Mouse (Mus musculus) intestine, postnatal 0 days (tissue): ENCODE measurements around the gene Mgme1. TPM values are rescaled to one million over a fixed set of nuclear protein-coding genes. Genes with fewer than 3 reads are reported as not detected.
A peak's percentile ranks its signal among the peaks of the same experiment; 100 is the strongest.

Experiments
- ATAC-seq: fragments of 200-750 bp; cut with Nextera tagmentation; 2 replicates; pipeline ENCODE4 v1.8.0; 2017; ENCODE audit warnings: mild to moderate bottlenecking, moderate TSS enrichment, moderate library complexity
- H3K27ac ChIP-seq: fragments of 300-500 bp; sonication (generic); 2 replicates; pipeline ENCODE4 v1.5.1; 2014; ENCODE audit warnings: mild to moderate bottlenecking, low read depth, low read length, moderate library complexity
- H3K27me3 ChIP-seq: fragments of 300-500 bp; sonication (generic); replicated peaks from 2 replicates; pipeline ENCODE4 v1.6.1; 2014; ENCODE audit warnings: low read length, mixed read lengths; ENCODE audit not compliant: control insufficient read depth, insufficient read depth
- H3K36me3 ChIP-seq: fragments of 300-500 bp; sonication (generic); 2 replicates; pipeline ENCODE4 v1.6.1; 2014; ENCODE audit warnings: mild to moderate bottlenecking, moderate library complexity; ENCODE audit not compliant: control insufficient read depth, insufficient read depth
- H3K4me1 ChIP-seq: fragments of 300-500 bp; sonication (generic); replicated peaks from 2 replicates; pipeline ENCODE4 v1.6.1; 2014; ENCODE audit warnings: antibody characterized with exemption, low read length, mixed read lengths; ENCODE audit not compliant: control insufficient read depth, insufficient read depth
- H3K4me2 ChIP-seq: fragments of 300-500 bp; sonication (generic); replicated peaks from 2 replicates; pipeline ENCODE4 v1.6.1; 2014; ENCODE audit warnings: low read depth, mild to moderate bottlenecking, moderate library complexity
- H3K4me3 ChIP-seq: fragments of 300-500 bp; sonication (generic); 2 replicates; pipeline ENCODE4 v1.5.1; 2014; ENCODE audit warnings: low read depth, low read length
- H3K9ac ChIP-seq: fragments of 300-500 bp; sonication (generic); 2 replicates; pipeline ENCODE4 v1.6.1; 2014; ENCODE audit warnings: mild to moderate bottlenecking, low read depth, low read length
- H3K9me3 ChIP-seq: fragments of 300-500 bp; sonication (generic); 2 replicates; pipeline ENCODE4 v1.6.1; 2016; ENCODE audit warnings: mixed run types; ENCODE audit not compliant: control insufficient read depth
- CTCF ChIP-seq: sonication (generic); IDR thresholded peaks from 2 replicates; pipeline ENCODE4 v1.5.1; 2016; ENCODE audit warnings: low read depth, mild to moderate bottlenecking, control low read depth, antibody characterized with exemption, moderate library complexity
- WGBS: fragments of 180-500 bp; shearing (Covaris S2); extraction: QIAGEN DNeasy Blood & Tissue Kit; methylation state at CpG from one replicate; pipeline ENCODE4 v1.1.7; 2014; 5-methylcytosine and 5-hydroxymethylcytosine counted together
- polyA plus RNA-seq: library from polyadenylated mRNA; unstranded; fragments of >200 nt; fragmentation: Nextera tagmentation; extraction: Ambion mirVana; gene quantifications from 2 replicates; pipeline ENCODE4 v1.2.1, GENCODE M21; 2015

Gene Mgme1
- polyA plus RNA-seq, 1 experiment from 2014 or later, result 9.6 TPM

DNA sequence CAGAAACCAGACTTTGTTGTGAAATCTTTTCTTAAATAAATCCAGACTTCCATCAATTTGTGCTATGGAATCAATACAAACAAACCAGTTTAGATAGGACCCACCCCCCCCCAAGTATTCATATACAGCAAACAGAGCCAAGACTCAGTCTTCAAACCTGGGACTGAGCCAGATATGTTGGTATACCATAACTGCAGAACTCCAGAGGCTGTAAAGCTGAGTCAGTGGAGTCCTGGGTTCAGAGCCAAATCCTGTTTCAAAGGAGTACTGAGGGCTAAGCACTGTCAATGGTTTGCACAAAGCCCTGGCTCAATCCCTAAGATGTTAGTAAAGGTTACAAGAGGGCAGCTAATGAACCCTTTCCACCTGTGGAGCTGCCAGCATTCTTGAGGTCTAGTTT, 20.4 kb upstream of the Mgme1 start:
- 0 out of 2 replicates have a peak, but pooled peaks cover 4% of the 10 kb centered on the region for H3K4me1 ChIP-seq
- no peak overlapping the region for H3K4me3 ChIP-seq
- no peaks in the 10 kb centered on the region for H3K27me3 ChIP-seq
- H3K4me2 ChIP-seq, result no peak overlapping the region
- peaks cover 55% of the 10 kb centered on the region for H3K36me3 ChIP-seq
- no peak for ATAC-seq
- no peak overlapping the region for H3K9ac ChIP-seq
- no peak overlapping the region for H3K27ac ChIP-seq
- no peak for TF ChIP-seq CTCF
- H3K9me3 ChIP-seq, result no peaks in the 10 kb centered on the region

- no peak overlapping the region for H3K4me2 ChIP-seq
- ATAC-seq, result no peak
- no peaks in the 10 kb centered on the region for H3K27me3 ChIP-seq
- peaks cover 3% of the 10 kb centered on the region; the same call in 1 of the 2 replicates for H3K4me1 ChIP-seq
- 66% methylated on average over 2 of the region's 2 CpGs for WGBS
- peaks cover 28% of the 10 kb centered on the region for H3K36me3 ChIP-seq
- no peaks in the 10 kb centered on the region for H3K9me3 ChIP-seq
- no peak overlapping the region for H3K4me3 ChIP-seq
- no peak overlapping the region for H3K27ac ChIP-seq
- no peak; the same call in 1 of the 2 replicates for TF ChIP-seq CTCF
- no peak overlapping the region for H3K9ac ChIP-seq
Measured at GRCm38 (mm10) chr2:144262837-144263236, 7.6 kb upstream of the Mgme1 start.

- Histone ChIP-seq H3K36me3 (peaks cover 13% of the 10 kb centered on the region; the same call in 1 of the 2 replicates), H3K9me3 (no peaks in the 10 kb centered on the region), H3K27me3 (no peaks in the 10 kb centered on the region), H3K4me1 (peaks cover 6% of the 10 kb centered on the region; the same call in 1 of the 2 replicates), H3K4me3 (no peak overlapping the region), H3K9ac (no peak overlapping the region), H3K4me2 (no peak overlapping the region), H3K27ac (no peak overlapping the region)
- 38% methylated on average over 5 of the region's 5 CpGs for WGBS
- no peak for ATAC-seq
- TF ChIP-seq CTCF, result no peak
Measured at GRCm38 (mm10) chr2:144264398-144265119, 5.9 kb upstream of the Mgme1 start.

DNA sequence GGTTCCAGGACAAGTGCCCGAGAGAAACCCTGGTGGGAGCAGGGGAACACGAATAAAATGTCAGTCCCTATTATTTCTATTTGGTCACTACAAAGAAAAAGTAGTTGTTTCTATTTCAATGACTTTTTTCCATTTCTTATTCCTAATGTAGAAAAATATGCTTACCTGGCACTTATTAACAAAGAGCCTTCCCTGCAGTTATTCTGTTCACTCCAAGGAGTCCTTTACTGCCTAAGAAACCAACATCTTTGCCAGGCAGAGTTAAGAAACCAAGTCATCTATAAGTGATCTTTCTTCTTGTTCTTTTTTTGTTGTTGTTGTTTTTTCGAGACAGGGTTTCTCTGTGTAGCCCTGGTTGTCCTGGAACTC, 5.4 kb upstream of the Mgme1 start:
- Histone ChIP-seq H3K9ac (no peak overlapping the region), H3K27ac (no peak overlapping the region), H3K36me3 (0 out of 2 replicates have a peak, but pooled peaks cover 11% of the 10 kb centered on the region), H3K27me3 (no peaks in the 10 kb centered on the region), H3K4me1 (peaks cover 6% of the 10 kb centered on the region; the same call in 1 of the 2 replicates), H3K4me2 (no peak overlapping the region), H3K4me3 (no peak overlapping the region), H3K9me3 (no peaks in the 10 kb centered on the region)
- no peak for ATAC-seq
- 54% methylated on average over 3 of the region's 3 CpGs for WGBS
- TF ChIP-seq CTCF, result no peak

DNA sequence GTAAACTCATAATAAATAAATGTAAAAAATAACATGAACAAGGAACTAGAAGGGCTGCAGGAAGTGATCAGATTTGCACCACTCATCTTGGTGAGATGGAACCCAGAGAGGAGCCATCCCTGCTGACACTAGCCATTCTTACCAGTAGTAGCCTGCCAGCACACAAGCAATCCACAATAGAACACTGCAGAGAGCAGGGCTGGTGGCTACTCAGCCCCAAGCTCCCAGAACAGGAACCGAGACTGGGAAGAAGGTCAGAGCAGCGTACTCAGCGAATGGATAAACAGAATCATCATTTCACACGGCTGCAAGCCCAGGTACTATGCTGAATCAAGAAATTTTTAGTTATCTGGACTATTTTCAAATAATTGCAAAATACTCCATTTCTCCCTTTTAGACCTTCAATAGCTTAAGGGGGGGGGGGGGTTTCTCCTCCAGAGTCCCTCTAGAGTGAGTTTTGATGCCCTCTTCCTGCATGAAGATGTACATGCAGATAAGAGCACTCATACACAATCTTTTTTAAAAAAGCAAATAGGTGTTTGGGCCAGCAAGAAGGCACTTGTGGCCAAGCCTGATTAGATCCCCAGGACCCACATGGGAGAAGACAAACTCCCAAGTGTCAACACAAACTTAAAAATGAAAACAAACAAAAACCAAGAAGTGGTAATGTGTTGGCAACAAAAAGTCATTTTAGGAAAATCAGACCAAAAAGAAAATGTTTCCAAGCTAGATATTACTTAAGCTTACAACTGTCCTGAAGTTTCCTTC, 4.4 kb upstream of the Mgme1 start:
- no peak overlapping the region for H3K9ac ChIP-seq
- H3K36me3 ChIP-seq, result 0 out of 2 replicates have a peak, but pooled peaks cover 5% of the 10 kb centered on the region
- H3K27me3 ChIP-seq, result no peaks in the 10 kb centered on the region
- no peak overlapping the region for H3K4me3 ChIP-seq
- H3K27ac ChIP-seq, result no peak overlapping the region
- H3K4me2 ChIP-seq, result no peak overlapping the region
- peaks cover 6% of the 10 kb centered on the region; the same call in 1 of the 2 replicates for H3K4me1 ChIP-seq
- TF ChIP-seq CTCF, result no peak
- WGBS, result 26% methylated on average over 4 of the region's 4 CpGs
- ATAC-seq, result no peak
- no peaks in the 10 kb centered on the region for H3K9me3 ChIP-seq

- no peak for ATAC-seq
- H3K4me3 ChIP-seq, result no peak overlapping the region
- TF ChIP-seq CTCF, result no peak
- peak overlapping the region; percentile 80 for H3K4me2 ChIP-seq
- H3K36me3 ChIP-seq, result no peaks in the 10 kb centered on the region; the same call in 1 of the 2 replicates
- H3K9me3 ChIP-seq, result no peaks in the 10 kb centered on the region
- H3K9ac ChIP-seq, result no peak overlapping the region
- WGBS, result 30% methylated on average over 5 of the region's 5 CpGs
- peak overlapping the region; percentile 35; the same call in 1 of the 2 replicates for H3K27ac ChIP-seq
- H3K4me1 ChIP-seq, result peaks cover 6% of the 10 kb centered on the region; the same call in 1 of the 2 replicates
- no peaks in the 10 kb centered on the region for H3K27me3 ChIP-seq
Measured at GRCm38 (mm10) chr2:144267004-144267730, 3.3 kb upstream of the Mgme1 start.
